Mouse (Mus musculus) heart, postnatal 0 days (tissue): Measurements from ENCODE around the gene Ubash3b. TPM values are rescaled to one million over a fixed set of nuclear protein-coding genes. Genes with fewer than 3 reads are reported as not detected.

Experiments
- ATAC-seq: fragments of 200-750 bp; cut with Nextera tagmentation; 2 replicates; pipeline ENCODE4 v1.8.0; 2017; ENCODE audit warnings: low read depth, moderate number of reproducible peaks, moderate library complexity; ENCODE audit not compliant: insufficient read depth
- DNase-seq: peaks from one replicate; pipeline ENCODE4 v3.0.0-alpha.2; 2016; ENCODE audit warnings: low spot score
- H3K27ac ChIP-seq: fragments of 300-500 bp; sonication (generic); 2 replicates; pipeline ENCODE4 v1.5.1; 2014; ENCODE audit warnings: low read depth, mild to moderate bottlenecking
- H3K27me3 ChIP-seq: fragments of 300-500 bp; sonication (generic); 2 replicates; pipeline ENCODE4 v1.6.1; 2014; ENCODE audit warnings: low read length, mixed read lengths; ENCODE audit not compliant: control insufficient read depth, insufficient read depth
- H3K36me3 ChIP-seq: fragments of 300-500 bp; sonication (generic); replicated peaks from 2 replicates; pipeline ENCODE4 v1.6.1; 2014; ENCODE audit warnings: low read length, mixed read lengths; ENCODE audit not compliant: control insufficient read depth, insufficient read depth
- H3K4me1 ChIP-seq: fragments of 300-500 bp; sonication (generic); 2 replicates; pipeline ENCODE4 v1.6.1; 2014; ENCODE audit warnings: antibody characterized with exemption; ENCODE audit not compliant: control insufficient read depth, insufficient read depth
- H3K4me2 ChIP-seq: fragments of 300-500 bp; sonication (generic); 2 replicates; pipeline ENCODE4 v1.6.1; 2014; ENCODE audit warnings: low read depth, mild to moderate bottlenecking, low read length, moderate library complexity
- H3K4me3 ChIP-seq: fragments of 300-500 bp; sonication (generic); 2 replicates; pipeline ENCODE4 v1.5.1; 2014; ENCODE audit warnings: low read depth, low read length
- H3K9ac ChIP-seq: fragments of 300-500 bp; sonication (generic); replicated peaks from 2 replicates; pipeline ENCODE4 v1.6.1; 2014; ENCODE audit warnings: low read depth, low read length, mixed read lengths
- H3K9me3 ChIP-seq: fragments of 300-500 bp; sonication (generic); replicated peaks from 2 replicates; pipeline ENCODE4 v1.6.1; 2016; ENCODE audit warnings: low read length; ENCODE audit not compliant: control insufficient read depth
- CTCF ChIP-seq: IDR thresholded peaks from 2 replicates; pipeline ENCODE4 v1.5.1; 2016; ENCODE audit warnings: antibody characterized with exemption, control low read depth, low read depth
- EP300 ChIP-seq: IDR thresholded peaks from 2 replicates; pipeline ENCODE4 v1.6.1; 2016; ENCODE audit warnings: antibody characterized with exemption, low read depth
- WGBS: fragments of 180-500 bp; shearing (Covaris S2); extraction: QIAGEN DNeasy Blood & Tissue Kit; methylation state at CpG from one replicate; pipeline ENCODE4 v1.1.7; 2014; 5-methylcytosine and 5-hydroxymethylcytosine counted together
- polyA plus RNA-seq: library from polyadenylated mRNA; unstranded; fragments of >200 nt; fragmentation: Nextera tagmentation; extraction: Ambion mirVana; gene quantifications from 2 replicates; pipeline ENCODE4 v1.2.1, GENCODE M21; 2015
- total RNA-seq: library from RNA; depleted of rRNA; stranded (reverse); fragments of >200 nt; gene quantifications from 2 replicates; pipeline ENCODE4 v1.2.3, GENCODE M21; 2014; ENCODE audit warnings: low replicate concordance

Gene Ubash3b
- total and polyA plus RNA-seq, 2 experiments from 2014 or later: 4.0 to 6.6 TPM

GRCm38 (mm10) chr9:41058765-41059535, 102.5 kb downstream of the Ubash3b start:
- DNase-seq (no peak), ATAC-seq (no peak)
- no peaks in the 10 kb centered on the region for H3K36me3 ChIP-seq
- H3K9me3 ChIP-seq: no peaks in the 10 kb centered on the region
- H3K27me3 ChIP-seq: no peaks in the 10 kb centered on the region
- H3K4me3 ChIP-seq: no peak overlapping the region
- no peak overlapping the region for H3K27ac ChIP-seq
- H3K4me2 ChIP-seq: no peak overlapping the region
- TF ChIP-seq EP300 (no peak), CTCF (no peak)
- 53% methylated on average over 8 of the region's 8 CpGs for WGBS
- no peaks in the 10 kb centered on the region for H3K4me1 ChIP-seq
- no peak overlapping the region for H3K9ac ChIP-seq

GRCm38 (mm10) chr9:41054166-41054565, 107.3 kb downstream of the Ubash3b start:
- no peaks in the 10 kb centered on the region; the same call in 1 of the 2 replicates for H3K36me3 ChIP-seq
- H3K4me2 ChIP-seq: no peak overlapping the region
- H3K4me1 ChIP-seq: peaks cover 16% of the 10 kb centered on the region; the same call in 1 of the 2 replicates
- no peak overlapping the region for H3K4me3 ChIP-seq
- H3K27ac ChIP-seq: no peak overlapping the region
- H3K9me3 ChIP-seq: no peaks in the 10 kb centered on the region
- no peaks in the 10 kb centered on the region for H3K27me3 ChIP-seq
- ATAC-seq: no peak
- DNase-seq: no peak
- TF ChIP-seq EP300 (no peak), CTCF (no peak)
- WGBS: 77% methylated on average over 9 of the region's 9 CpGs
- H3K9ac ChIP-seq: no peak overlapping the region

GRCm38 (mm10) chr9:41053478-41053877, 108.0 kb downstream of the Ubash3b start:
- no peak overlapping the region for H3K4me2 ChIP-seq
- H3K36me3 ChIP-seq: no peaks in the 10 kb centered on the region; the same call in 1 of the 2 replicates
- H3K27ac ChIP-seq: no peak overlapping the region
- DNase-seq: no peak
- TF ChIP-seq EP300 (no peak), CTCF (no peak)
- H3K27me3 ChIP-seq: no peaks in the 10 kb centered on the region
- WGBS: 68% methylated on average over 4 of the region's 4 CpGs
- ATAC-seq: no peak
- no peak overlapping the region for H3K4me3 ChIP-seq
- no peaks in the 10 kb centered on the region for H3K9me3 ChIP-seq
- H3K4me1 ChIP-seq: peaks cover 16% of the 10 kb centered on the region; the same call in 1 of the 2 replicates
- H3K9ac ChIP-seq: no peak overlapping the region

GRCm38 (mm10) chr9:41051080-41051932, 110.2 kb downstream of the Ubash3b start:
- WGBS: 46% methylated on average over 11 of the region's 11 CpGs
- TF ChIP-seq CTCF (no peak), EP300 (no peak)
- Histone ChIP-seq H3K4me1 (peaks cover 16% of the 10 kb centered on the region; the same call in 1 of the 2 replicates), H3K4me2 (no peak overlapping the region), H3K27ac (no peak overlapping the region), H3K36me3 (peaks cover 5% of the 10 kb centered on the region; the same call in 1 of the 2 replicates), H3K27me3 (no peaks in the 10 kb centered on the region), H3K4me3 (no peak overlapping the region), H3K9me3 (no peaks in the 10 kb centered on the region), H3K9ac (no peak overlapping the region)
- no peak for ATAC-seq
- no peak for DNase-seq

- Histone ChIP-seq H3K36me3 (peaks cover 6% of the 10 kb centered on the region; the same call in 1 of the 2 replicates), H3K4me1 (peaks cover 16% of the 10 kb centered on the region; the same call in 1 of the 2 replicates), H3K4me2 (no peak overlapping the region), H3K27ac (no peak overlapping the region), H3K9ac (no peak overlapping the region), H3K4me3 (no peak overlapping the region), H3K27me3 (no peaks in the 10 kb centered on the region), H3K9me3 (no peaks in the 10 kb centered on the region)
- 46% methylated on average over 12 of the region's 12 CpGs for WGBS
- DNase-seq (no peak), ATAC-seq (no peak)
- TF ChIP-seq EP300: no peak
- TF ChIP-seq CTCF: no peak
Measured at GRCm38 (mm10) chr9:41050331-41051079, 111.0 kb downstream of the Ubash3b start.
